Mouse (Mus musculus) G1E (cell line): Measurements from ENCODE around the gene Gatad2b. TPM values are rescaled to one million over a fixed set of nuclear protein-coding genes. Genes with fewer than 3 reads are reported as not detected.
A peak's percentile ranks its signal among the peaks of the same experiment; 100 is the strongest.
"Not testable (repeated sequence)": the region's sequence is repeated elsewhere in the genome, so short reads cannot be mapped to it uniquely, and the experiment has no call there.

Experiments used
- ATAC-seq: 2 replicates; pipeline ENCODE4 v1.8.0; 2016; ENCODE audit warnings: mild to moderate bottlenecking; ENCODE audit not compliant: insufficient number of reproducible peaks, poor library complexity, low FRiP score, severe bottlenecking; ENCODE audit errors: extremely low read depth
- DNase-seq: peaks from one replicate; pipeline ENCODE4 v3.0.0; 2012; ENCODE audit warnings: low spot score
- H3K27me3 ChIP-seq: 2 replicates; pipeline ENCODE4 v1.6.1; 2012; ENCODE audit warnings: mild to moderate bottlenecking, low read length, inconsistent platforms; ENCODE audit not compliant: insufficient read depth
- H3K36me3 ChIP-seq: replicated peaks from 2 replicates; pipeline ENCODE3; 2012; ENCODE audit warnings: mild to moderate bottlenecking, inconsistent platforms
- H3K4me1 ChIP-seq: 2 replicates; pipeline ENCODE4 v1.6.1; 2012; ENCODE audit warnings: low read depth, low read length, inconsistent platforms, mixed read lengths; ENCODE audit not compliant: insufficient read depth
- H3K4me3 ChIP-seq: 2 replicates; pipeline ENCODE4 v1.5.1; 2012; ENCODE audit warnings: low read depth, mild to moderate bottlenecking, inconsistent platforms, low read length, moderate library complexity, mixed read lengths
- H3K9me3 ChIP-seq: replicated peaks from 2 replicates; pipeline ENCODE4 v1.6.1; 2012; ENCODE audit warnings: inconsistent platforms
- CTCF ChIP-seq: IDR thresholded peaks from 2 replicates; pipeline ENCODE4 v1.5.1; 2012; ENCODE audit warnings: low read depth, low read length, inconsistent platforms, mixed read lengths
- GATA1 ChIP-seq: IDR thresholded peaks from 2 replicates; pipeline ENCODE4 v1.6.1; 2012; ENCODE audit warnings: borderline replicate concordance, low read length, inconsistent platforms, mixed read lengths
- GATA2 ChIP-seq: IDR thresholded peaks from 2 replicates; pipeline ENCODE4 v1.6.1; 2012; ENCODE audit warnings: low read depth, low read length, inconsistent platforms, borderline replicate concordance
- POLR2AphosphoS5 ChIP-seq: IDR thresholded peaks from 2 replicates; pipeline ENCODE4 v1.6.1; 2012; ENCODE audit warnings: low read depth, low read length, inconsistent platforms; ENCODE audit not compliant: insufficient replicate concordance
- TAL1 ChIP-seq: conservative IDR thresholded peaks from 2 replicates; pipeline ENCODE4 v1.6.1; 2012; ENCODE audit warnings: low read depth, low read length, inconsistent platforms, mixed read lengths
- polyA plus RNA-seq: library from polyadenylated mRNA; stranded (reverse); fragments of >175 nt; gene quantifications from 2 replicates; pipeline ENCODE4 v1.2.3, GENCODE M21; 2012
- total RNA-seq, 2 experiments: library from RNA; stranded (forward) in 1 of 2; stranded (reverse) in 1 of 2; fragments of 200-1000 nt in 1 of 2; fragments of >200 nt in 1 of 2; fragmentation: Nextera tagmentation in 1 of 2; gene quantifications; 2 replicates each; pipeline ENCODE4 v1.2.3; 2014 to 2017

Gatad2b gene
- total and polyA plus RNA-seq, 3 experiments = 6.8 to 176 (median 19.1) TPM

DNA sequence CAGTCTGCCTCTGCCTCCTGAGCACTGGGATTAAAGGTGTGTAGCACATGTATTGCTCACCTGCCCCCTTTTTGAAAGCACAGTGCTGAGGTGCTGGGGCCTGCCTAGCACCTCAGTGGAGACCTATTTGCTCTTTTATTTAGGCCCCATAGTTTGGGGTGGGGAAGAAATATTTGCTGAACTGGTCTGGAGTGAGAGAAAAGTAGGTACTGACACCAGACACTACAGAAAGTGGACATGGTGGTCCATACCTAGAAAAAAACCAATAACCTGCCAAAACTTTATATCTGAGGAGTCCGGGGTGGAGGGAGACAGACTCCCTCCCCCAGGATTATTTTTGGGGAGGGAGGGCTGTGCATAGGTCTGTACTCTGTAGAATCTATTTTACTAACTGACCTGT, 39.8 kb upstream of the Gatad2b start:
- H3K36me3 ChIP-seq = peaks cover 54% of the 10 kb centered on the region
- H3K4me3 ChIP-seq, H3K27me3 ChIP-seq, H3K9me3 ChIP-seq, ATAC-seq, DNase-seq: not testable (repeated sequence)
- peaks cover 39% of the 10 kb centered on the region for H3K4me1 ChIP-seq

DNA sequence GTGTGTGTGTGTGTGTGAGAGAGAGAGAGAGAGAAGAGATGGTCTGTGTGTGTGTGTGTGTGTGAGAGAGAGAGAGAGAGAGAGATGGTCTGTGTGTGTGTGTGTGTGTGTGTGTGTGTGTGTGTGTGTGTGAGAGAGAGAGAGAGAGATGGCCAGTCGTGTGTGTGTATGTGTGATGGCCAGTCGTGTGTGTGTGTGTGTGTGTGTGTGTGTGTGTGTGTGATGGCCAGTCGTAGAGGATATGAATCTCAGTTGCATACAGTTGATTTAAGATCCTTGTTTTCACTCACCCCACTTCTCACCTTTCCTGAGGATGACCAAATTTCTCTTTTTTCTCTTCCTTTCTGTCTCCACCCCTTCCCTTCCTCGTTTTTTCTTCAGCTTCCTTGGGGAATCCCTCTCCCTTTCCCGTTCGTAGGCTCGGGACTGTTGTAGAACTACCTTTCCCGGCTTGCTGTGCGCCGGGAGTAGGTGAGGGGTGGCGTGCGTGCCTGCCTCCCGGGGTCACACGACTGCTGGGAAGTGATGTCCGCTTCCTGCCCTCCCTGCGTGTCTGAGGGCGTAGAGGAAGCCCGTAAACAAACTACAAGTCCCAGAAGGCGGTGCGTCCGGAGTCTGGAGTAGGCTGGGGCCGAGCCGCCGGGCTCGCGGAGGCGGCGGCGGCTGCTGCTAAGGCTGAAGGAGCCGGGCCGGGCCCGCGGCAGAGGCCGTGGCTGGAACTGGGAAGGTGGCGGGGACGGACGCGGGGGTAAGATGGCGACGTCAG, 39.1 kb upstream of the Gatad2b start, which contains the start of gene Crtc2:
Crtc2 (plus strand) TSS at position 511 of the 766 bp plus-strand sequence.
- Histone ChIP-seq H3K9me3 (no peaks in the 10 kb centered on the region), H3K4me3 (peak within 1 kb of the TSS; percentile 99), H3K27me3 (no peaks in the 10 kb centered on the region), H3K36me3 (peaks cover 61% of the 10 kb centered on the region), H3K4me1 (peaks cover 34% of the 10 kb centered on the region)
- DNase-seq = peak; percentile 96
- no peak for TF ChIP-seq POLR2AphosphoS5
- TF ChIP-seq TAL1 = no peak
- TF ChIP-seq GATA1 = no peak
- no peak for TF ChIP-seq GATA2
- no peak for TF ChIP-seq CTCF
- ATAC-seq = peak; percentile 99

DNA sequence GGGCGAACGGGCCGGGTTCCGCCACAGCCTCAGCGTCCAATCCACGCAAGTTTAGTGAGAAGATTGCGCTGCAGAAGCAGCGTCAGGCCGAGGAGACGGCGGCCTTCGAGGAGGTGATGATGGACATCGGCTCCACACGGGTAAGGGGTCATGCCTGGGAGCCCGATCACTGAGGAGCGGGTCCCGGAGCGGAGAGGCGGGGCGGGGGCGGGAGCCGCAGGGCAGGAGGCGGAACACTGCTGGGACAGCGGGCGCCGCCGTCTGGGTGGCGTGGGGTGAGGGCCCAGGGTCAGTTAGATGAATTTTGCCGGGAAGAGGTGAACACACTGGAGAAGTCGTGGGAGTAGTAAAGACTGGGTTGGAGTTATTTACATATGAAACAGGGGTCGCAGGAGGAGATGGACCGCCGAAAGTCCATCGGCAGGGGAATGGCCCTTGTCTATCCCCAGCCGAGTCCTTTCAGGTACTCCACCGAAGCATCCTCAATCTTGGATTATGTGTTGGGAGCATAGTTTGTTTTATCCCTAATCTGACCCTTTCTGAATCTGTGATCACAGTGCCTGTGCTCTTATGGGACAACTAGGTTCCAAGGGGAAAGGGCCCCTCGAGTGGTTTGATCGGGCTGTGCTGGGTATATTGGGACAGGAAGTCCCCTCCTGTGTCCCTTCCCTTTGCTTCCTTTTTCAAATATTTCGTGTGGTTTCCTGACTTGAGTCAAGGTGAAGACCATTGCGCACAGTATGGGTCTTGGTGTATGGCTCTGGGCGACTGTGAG, 38.4 kb upstream of the Gatad2b start:
- DNase-seq = peak; percentile 49

DNA sequence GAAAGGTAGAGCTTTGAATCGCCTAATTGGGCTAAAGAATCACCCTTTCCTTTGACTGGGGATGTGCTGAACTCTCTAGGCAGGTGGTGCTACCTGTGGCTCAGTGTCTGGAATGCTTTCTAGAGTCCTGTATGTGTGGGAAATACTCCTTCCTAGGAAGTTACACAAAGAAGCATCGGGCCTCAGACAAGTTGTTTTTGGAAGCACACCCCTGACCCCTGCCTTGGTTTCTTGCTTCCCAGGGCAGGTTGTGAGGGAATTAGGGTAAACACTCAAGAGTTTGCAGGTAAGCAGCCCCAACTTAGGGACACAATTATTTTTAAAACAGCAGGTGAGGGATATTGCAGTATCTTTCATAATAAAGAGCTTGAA, 37.8 kb upstream of the Gatad2b start:
- H3K9me3 ChIP-seq = no peaks in the 10 kb centered on the region

More for the DNA sequence above, 38.4 kb upstream of the Gatad2b start:
- peaks cover 63% of the 10 kb centered on the region for H3K36me3 ChIP-seq
- ATAC-seq = no peak
- H3K27me3 ChIP-seq = no peaks in the 10 kb centered on the region
- peaks cover 28% of the 10 kb centered on the region for H3K4me1 ChIP-seq
- TF ChIP-seq POLR2AphosphoS5 = no peak
- H3K9me3 ChIP-seq = no peaks in the 10 kb centered on the region
- H3K4me3 ChIP-seq = peak overlapping the region; percentile 99

DNA sequence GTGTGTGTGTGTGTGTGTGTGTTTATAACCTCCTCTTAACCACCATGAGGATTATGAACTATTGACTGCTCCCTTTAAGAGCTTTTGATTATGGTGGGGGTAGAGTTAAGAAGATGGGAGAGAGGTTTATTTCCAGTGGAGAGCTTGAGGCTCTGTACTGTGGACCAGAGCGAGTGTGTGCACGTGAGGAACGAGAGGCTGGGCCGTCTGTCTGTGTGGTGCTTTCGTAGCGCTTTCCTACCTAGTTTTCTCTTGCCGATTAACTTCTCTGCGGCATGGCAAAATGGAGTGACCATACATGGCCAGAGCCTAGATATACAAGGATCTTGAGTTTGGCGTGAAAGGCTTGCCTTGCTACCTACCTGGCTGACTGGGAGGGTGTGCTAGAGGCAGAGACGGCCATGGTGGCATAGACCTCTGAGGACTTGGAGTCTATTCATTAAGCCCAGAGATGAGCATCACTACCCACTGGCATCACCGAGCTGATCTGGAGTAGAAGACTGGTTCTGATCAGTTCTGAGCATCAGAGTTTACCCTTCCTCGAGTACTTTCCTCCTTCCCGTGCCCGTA, 37.1 kb upstream of the Gatad2b start:
- no peaks in the 10 kb centered on the region for H3K9me3 ChIP-seq
- ATAC-seq (no peak), DNase-seq (no peak)
- H3K27me3 ChIP-seq = no peaks in the 10 kb centered on the region
- TF ChIP-seq GATA2 (no peak), GATA1 (no peak)
- H3K36me3 ChIP-seq = peaks cover 64% of the 10 kb centered on the region
- H3K4me1 ChIP-seq = peaks cover 24% of the 10 kb centered on the region
- no peak overlapping the region for H3K4me3 ChIP-seq

More for the DNA sequence above, 37.8 kb upstream of the Gatad2b start:
- Histone ChIP-seq H3K27me3 (no peaks in the 10 kb centered on the region), H3K4me3 (peak overlapping the region; percentile 99), H3K36me3 (peaks cover 64% of the 10 kb centered on the region), H3K4me1 (peaks cover 27% of the 10 kb centered on the region)
- ATAC-seq (no peak), DNase-seq (no peak)
- TF ChIP-seq GATA1 (no peak), POLR2AphosphoS5 (no peak), TAL1 (no peak), CTCF (no peak), GATA2 (no peak)

DNA sequence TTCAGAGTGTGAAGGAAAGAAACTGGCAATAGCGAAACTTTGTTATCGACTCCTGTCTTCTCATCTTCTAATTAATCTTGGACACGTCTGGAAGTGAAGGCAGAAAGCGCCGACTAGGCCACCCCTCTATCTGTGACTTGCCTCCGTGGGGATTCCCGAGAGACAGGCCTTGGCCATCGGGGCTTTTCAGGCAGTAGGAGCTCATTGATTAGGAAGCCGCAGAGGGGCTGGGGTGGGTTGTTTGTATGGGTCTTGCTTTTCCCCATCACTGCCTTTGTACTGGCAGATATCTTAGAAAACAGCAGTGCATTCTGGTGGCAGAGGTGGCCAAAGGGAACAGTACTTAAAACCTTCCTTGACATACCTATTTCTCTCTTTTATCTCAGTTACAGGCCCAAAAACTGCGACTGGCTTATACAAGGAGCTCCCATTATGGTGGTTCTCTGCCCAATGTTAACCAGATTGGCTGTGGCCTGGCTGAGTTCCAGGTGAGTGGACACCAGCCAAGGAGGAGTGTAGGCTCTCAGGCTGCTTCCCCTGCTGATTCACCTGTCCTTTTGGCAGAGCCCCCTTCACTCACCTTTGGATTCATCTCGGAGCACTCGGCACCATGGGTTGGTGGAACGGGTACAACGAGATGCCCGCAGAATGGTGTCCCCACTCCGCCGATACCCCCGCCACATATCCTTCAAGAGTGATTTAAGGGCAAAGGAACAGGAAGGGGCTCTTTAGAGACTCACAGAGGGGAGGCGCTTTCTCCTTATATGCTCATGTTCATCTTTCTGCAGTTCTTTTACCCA, 36.0 kb upstream of the Gatad2b start:
- Histone ChIP-seq H3K4me1 (peaks cover 20% of the 10 kb centered on the region), H3K36me3 (peaks cover 64% of the 10 kb centered on the region), H3K4me3 (no peak overlapping the region), H3K9me3 (no peaks in the 10 kb centered on the region), H3K27me3 (no peaks in the 10 kb centered on the region)
- ATAC-seq (no peak), DNase-seq (no peak)
- no peak for TF ChIP-seq GATA2
- TF ChIP-seq GATA1 = no peak
- TF ChIP-seq CTCF = no peak
- TF ChIP-seq POLR2AphosphoS5 = no peak
- TF ChIP-seq TAL1 = no peak
